Mouse (Mus musculus): Measurements from ENCODE around the gene Gdpd5.

Gdpd5 gene

DNA sequence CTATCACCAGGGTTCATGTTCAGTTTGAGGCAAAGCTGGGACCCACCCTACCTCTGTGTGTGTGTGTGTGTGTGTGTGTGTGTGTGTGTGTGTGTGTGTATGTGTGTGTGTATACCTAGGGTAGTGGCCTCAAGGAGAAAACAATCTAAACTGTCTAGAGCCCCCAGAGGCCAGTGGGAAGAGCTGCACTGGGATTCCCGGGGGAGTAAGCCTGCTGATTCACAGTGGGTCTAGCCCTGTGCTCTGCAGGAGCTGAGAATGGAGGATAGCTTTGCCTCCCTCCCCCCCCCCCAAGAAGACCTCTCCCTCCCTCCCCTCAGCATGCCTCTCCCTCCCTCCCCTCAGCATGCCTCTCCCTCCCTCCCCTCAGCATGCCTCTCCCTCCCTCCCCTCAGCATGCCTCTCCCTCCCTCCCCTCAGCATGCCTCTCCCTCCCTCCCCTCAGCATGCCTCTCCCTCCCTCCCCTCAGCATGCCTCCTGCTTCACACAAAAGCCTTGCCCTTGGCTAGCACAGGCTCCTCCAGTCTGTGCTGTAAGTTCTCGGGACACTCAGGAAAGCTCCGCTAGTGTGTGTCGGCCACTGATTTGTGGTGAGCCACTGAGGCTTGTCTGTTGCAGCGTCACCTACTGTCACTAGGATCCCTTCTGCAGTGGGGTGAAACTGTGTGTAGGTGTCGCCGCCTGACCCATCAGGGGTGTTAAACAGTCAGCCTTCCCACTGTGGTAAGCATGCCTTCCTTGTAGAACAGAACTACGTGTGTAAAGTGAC lies 24.4 kb downstream of the Gdpd5 start:
- DNase-seq (ENCODE audit: low spot score) = no peak

DNA sequence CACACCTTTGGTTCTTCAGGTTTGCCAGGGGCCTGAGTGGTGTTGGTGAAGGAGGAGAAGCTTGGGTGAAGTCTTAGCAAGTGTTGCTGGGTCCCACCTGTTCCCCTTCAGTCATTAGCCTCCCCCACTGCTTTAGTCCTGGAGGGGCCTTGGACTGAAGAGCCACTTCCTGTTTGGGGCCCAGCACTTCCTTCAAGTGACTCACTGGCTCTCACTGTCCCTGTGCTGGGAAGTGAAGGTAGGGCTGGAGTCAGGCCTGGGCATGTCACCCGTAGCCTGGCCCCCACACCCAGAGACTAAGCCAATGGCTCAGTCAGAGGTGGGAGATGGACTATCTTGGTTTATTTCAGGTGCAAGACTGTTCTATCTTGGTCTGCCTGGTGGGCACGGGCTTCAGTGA lies 26.4 kb downstream of the Gdpd5 start:
- no peak for DNase-seq (ENCODE audit: low spot score)

- peak; percentile 20 for DNase-seq (ENCODE audit: low spot score)
Measured at GRCm38 (mm10) chr7:99409441-99410222, 28.4 kb downstream of the Gdpd5 start.

- no peak for DNase-seq (ENCODE audit: low spot score)
Measured at GRCm38 (mm10) chr7:99410315-99410714, 29.1 kb downstream of the Gdpd5 start.

- peak; percentile 85 for DNase-seq (ENCODE audit: low spot score)
Measured at GRCm38 (mm10) chr7:99411047-99411779, 30.0 kb downstream of the Gdpd5 start.

- DNase-seq (ENCODE audit: low spot score) = no peak
Measured at GRCm38 (mm10) chr7:99415045-99415444, 33.8 kb downstream of the Gdpd5 start.

- DNase-seq (ENCODE audit: low spot score) = no peak
Measured at GRCm38 (mm10) chr7:99419311-99419710, 38.1 kb downstream of the Gdpd5 start.

GRCm38 (mm10) chr7:99421006-99421405 lies 39.8 kb downstream of the Gdpd5 start:
- peak; percentile 70 for DNase-seq (ENCODE audit: low spot score)

DNA sequence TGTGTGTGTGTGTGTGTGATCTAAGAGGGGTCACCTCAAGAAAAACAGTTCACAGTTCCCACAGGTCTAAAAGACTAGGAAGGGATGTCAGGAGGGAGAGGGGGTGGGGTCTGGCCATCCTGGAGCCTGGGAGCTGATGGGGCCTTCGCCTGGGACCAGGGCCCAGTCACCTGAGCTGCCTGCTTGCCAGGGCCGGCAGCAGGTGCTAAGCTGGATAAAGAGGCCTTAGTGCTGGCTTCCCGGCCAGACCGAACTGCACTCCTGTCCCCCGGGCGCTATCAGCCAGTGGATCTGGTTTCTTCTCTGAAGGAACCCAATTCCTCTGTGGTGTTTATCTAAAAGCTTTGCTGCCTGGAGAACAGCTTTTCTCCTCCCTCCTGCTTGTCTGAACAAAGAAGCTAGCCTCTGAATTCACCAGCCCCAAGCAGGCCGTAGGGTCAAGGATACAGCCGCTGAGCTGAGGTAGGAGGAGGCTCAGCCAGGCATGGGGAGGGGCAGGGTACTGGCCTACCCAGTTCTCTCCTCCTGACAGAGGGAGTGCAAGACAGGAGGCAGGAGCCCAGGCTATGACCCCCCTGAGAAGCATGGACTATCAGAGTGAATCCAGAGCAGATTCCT lies 43.4 kb downstream of the Gdpd5 start:
- DNase-seq (ENCODE audit: low spot score) = peak; percentile 79

GRCm38 (mm10) chr7:99425706-99426105 lies 44.5 kb downstream of the Gdpd5 start:
- DNase-seq (ENCODE audit: low spot score) = no peak

- DNase-seq (ENCODE audit: low spot score) = no peak
Measured at GRCm38 (mm10) chr7:99427031-99427430, 45.8 kb downstream of the Gdpd5 start.

DNA sequence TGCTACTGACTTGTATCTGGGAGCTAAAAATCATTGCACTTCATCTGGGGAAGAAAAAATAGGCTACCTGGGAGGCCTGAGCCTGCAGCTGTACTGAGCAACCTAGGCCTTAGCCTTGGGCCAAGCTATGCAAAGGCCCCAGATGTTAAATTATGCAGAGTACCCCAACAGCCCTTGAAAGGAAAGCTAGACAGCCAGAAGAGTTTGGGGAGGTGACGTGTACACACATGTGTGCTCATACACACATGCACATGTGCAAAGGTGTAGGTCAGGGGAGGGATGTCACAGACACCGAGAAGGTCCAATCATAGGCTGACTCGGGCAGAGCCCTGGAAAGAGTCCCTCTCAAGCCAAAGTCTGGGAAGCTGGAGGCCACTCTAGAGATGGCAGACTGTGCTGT lies 46.8 kb downstream of the Gdpd5 start:
- DNase-seq (ENCODE audit: low spot score) = no peak

- no peak for DNase-seq (ENCODE audit: low spot score)
Measured at GRCm38 (mm10) chr7:99428836-99429235, 47.6 kb downstream of the Gdpd5 start.

- DNase-seq (ENCODE audit: low spot score) = no peak
Measured at GRCm38 (mm10) chr7:99429786-99430185, 48.6 kb downstream of the Gdpd5 start.

GRCm38 (mm10) chr7:99430246-99430645 lies 49.0 kb downstream of the Gdpd5 start:
- no peak for DNase-seq (ENCODE audit: low spot score)

DNA sequence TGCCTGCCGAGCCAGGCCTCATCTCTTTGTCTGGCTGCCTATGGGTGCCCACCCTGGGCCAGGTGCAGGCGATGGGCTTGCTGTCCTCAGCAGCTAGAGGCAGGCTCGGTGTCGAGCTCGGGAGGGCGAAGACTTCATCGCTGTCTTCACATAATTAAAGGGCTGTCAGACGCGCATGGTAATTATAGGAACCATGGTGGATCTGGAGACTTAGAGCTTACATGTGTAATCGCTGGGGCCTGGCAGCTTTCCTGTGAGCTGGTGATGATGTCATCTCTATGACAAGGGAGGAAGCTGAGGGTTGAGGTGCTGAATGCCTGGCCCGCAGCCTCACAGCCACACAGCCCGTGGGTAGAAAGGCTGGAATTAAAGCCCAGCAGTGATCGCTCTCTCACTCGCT lies 51.0 kb downstream of the Gdpd5 start:
- no peak for DNase-seq (ENCODE audit: low spot score)

DNA sequence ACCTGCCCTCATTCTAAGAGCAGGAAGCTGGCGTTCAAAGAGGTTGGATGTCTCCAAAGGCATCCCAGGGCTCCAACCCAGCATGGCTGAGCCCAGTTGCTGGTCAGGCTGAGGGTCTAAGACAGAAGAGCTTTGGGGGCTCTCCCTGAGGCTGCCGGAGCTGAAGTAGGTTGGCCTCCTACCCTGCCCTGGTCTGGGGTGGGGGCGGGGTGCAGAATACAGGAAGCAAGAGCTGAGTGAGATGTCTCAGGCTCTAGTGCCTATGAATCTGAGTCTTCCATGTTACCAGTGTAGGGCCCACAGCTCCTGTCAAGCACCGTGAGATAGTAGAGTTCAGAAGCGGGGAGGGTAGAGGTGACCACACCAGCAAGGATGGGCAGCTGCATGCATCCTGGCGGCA lies 51.6 kb downstream of the Gdpd5 start:
- no peak for DNase-seq (ENCODE audit: low spot score)

DNA sequence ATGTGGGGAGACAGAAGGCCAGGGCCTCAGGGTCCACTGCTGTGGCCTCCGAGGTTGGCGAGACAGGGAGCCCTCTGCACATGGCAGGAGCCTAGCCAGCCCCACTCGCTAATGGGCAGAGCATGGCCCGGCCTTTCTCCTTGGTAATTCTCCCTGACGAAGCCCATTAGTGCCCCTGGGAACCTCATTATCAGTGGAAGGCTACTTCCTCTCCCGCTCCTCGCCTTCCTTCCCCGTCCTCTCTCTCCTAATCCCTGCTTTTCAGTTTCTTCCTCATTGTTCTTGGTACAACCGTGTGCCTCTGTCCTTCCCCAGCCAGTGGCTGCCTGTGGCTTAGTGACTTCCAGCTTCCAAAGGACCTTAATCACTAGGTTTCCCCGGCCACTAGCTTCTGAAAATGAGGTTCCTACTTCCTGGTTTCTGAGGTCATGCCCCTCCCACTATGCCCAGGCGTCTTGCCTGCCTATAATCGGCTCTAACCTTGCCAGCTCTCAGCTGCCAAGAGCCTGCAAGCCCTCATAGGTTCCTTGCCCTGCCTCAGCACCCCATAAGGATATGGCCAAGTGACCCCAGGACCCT lies 53.5 kb downstream of the Gdpd5 start:
- DNase-seq (ENCODE audit: low spot score) = no peak

DNA sequence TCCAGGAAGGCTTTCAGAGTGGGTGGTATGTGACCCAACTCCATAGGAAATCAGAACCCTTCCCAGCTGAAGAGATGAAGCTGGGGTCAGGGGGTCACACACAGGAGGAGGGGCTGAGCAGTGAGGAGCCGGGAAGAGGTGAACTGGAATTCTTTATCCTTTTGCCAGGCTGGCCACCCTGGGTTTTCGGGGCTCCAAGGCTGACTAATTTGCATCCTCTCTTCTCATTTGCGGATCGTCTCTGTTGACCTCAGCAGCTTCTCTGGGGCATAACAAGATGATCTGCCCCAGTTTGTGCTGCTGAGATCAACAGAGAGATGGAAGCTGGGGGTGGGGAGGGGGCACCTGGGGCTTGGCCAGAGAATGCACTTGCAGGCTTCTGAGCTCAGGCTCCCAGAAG lies 55.3 kb downstream of the Gdpd5 start:
- DNase-seq (ENCODE audit: low spot score) = peak; percentile 73

DNA sequence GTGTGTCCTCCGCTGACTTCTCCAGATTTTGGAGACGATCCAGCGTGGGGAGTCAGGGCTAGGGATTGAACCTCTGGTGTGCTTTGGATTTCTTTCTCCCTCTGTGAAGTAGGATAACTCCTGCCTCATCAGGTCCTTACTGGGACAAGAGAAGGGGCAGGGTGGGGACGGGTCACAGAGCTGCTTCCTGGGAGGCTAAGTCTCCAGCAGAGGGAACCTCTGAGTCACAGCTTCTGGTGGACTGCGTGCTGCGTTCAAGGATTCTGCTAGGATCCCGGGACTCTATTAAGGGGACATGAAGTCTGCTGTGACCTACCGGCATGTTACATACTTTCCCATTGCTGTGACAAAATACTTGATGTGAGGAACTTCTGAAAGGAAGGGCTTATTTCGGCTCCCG lies 57.7 kb downstream of the Gdpd5 start:
- no peak for DNase-seq (ENCODE audit: low spot score)

- peak; percentile 83 for DNase-seq (ENCODE audit: low spot score)
Measured at GRCm38 (mm10) chr7:99441534-99442072, 60.4 kb downstream of the Gdpd5 start.

GRCm38 (mm10) chr7:99443164-99443563 lies 62.0 kb downstream of the Gdpd5 start:
- DNase-seq (ENCODE audit: low spot score) = no peak
